Mouse (Mus musculus) T-helper 1 cell (primary cell): Measurements from ENCODE around the gene Dpm2.

ENCODE experiments used
- in situ Hi-C: fragments of 300-600 bp; cut with MboI, MseI; formaldehyde crosslinking; loops from one replicate; pipeline ENCODE4 v1.15.1; 2025; ENCODE audit warnings: high pct_unique_total_duplicates

Gene Dpm2

DNA sequence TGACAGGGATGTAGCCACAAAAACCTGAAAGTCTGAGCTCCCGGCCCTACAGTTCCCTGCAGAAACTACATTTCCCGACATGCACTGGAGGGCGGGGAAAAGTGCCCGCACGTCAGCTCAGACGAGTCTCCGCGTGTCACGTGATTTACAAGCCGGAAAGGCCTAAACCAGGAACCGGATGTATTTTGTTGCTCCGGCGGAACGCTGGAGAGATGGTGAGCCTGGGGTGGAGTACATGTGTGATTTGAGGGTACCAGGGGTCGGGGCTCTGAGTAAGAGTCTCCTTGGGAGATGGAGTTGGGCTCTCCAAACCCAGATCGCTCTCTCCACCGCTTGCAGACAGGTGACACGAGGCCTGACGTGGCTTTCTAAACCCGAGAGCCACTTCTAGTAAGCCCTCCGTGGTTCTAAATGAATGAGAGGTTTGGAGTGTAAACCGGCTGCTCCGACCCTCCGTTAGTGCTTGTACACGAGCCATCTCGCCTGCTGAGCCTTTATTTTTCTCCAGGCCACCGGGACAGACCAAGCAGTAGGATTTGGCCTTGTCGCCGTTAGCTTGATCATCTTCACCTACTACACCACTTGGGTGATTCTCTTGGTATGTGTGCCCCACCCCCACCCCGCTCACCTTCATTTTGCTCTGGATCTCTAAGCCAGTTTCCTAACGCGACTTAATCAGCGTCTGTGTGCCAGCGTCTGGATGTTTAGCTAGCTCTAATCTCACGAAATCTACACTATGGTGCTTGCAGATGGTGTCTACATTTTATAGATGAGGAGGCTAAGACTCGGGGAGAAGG is at the start of gene Dpm2:
Gene Dpm2, plus strand, starts transcription at position 161 of the 797 bp plus-strand sequence.
- in situ Hi-C loops = no loop called here

DNA sequence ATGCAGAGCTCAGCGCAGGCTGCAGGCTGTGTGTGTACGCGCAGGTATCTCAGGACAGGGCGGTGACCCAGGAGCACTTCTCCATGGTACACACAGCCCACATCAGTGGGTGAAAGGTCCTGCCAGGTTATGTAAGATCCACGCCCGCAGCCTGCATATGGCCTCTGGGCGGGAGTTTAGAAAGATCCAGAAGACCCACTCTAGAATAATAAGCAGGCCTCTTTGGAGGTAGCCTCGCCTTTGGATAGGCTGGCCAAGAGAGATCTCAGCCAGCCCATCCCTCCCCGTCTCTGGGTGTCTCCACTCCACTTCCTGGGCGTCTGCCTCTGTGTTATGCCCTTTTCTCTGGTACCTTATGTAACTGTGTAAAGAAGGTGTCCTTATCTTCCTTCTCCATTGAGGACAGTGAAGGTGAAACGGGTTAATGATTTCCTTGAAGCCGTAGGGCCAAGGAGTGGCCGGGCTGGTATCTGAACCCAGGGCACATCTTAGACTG is 46.1 kb upstream of the Dpm2 start:
- in situ Hi-C loops = no loop called here

DNA sequence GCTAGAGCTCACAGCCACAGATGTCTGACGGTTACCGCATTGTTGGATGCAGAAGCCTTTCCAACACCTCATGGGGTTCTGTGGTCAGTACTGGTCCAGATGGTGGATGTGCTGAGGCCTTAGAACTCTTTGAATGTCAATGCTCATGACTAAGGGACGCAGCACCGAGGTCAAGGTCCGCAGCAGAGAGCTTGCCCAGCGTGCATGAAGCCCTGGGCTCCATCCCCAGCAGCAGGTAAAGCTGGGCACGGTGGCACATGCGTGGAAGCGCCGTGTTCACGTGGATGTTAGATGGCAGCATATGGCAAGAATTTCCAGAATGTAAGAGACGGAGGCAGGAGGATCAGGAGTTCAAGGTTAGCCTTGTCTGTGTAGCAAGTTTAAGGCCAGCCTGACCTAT is 44.8 kb upstream of the Dpm2 start:
- in situ Hi-C loops = no loop called here

DNA sequence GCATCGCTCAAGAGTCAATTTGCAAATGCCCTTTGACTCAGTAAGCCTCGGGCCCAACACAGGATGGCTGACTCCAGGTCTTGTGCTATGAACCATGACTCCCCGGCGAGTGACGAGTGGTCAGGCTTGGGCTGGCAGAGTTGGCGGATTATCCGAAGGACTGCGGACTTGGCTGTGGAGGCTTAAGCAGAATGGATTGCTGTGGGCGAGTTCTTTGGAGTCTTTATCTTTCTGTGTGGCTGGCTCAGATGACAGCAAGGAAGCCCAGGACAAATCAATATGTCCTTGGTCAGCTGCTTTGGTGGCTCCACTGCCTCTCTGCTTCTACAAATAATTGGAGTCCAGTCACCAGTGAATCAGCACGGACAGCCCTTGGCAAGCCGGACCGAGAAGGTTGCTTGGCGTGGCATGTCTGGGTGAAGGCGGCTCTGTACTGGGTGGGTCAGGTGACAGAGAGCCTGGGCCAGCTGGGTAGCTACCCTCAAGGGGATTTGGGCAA is 43.1 kb upstream of the Dpm2 start:
- in situ Hi-C loops = no loop called here

DNA sequence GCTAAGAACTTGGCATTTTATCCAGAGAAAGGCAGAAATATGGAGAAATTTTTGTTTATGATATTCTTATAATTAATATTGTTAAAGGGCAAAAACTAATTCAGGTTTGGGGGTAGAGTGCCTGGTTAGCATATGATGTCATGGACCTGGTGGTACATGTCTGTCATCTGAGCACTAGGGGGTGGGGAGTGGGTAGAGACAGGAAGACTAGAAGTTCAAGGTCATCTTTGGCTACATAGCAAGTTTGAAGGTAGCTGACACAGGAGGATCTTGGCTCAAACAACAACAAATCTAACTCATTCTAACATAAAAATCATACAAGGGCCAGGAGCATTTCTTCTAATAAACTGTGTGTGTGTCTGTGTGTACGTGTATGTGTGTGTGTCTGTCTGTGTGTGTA is 42.3 kb upstream of the Dpm2 start:
- in situ Hi-C loops = no loop called here

DNA sequence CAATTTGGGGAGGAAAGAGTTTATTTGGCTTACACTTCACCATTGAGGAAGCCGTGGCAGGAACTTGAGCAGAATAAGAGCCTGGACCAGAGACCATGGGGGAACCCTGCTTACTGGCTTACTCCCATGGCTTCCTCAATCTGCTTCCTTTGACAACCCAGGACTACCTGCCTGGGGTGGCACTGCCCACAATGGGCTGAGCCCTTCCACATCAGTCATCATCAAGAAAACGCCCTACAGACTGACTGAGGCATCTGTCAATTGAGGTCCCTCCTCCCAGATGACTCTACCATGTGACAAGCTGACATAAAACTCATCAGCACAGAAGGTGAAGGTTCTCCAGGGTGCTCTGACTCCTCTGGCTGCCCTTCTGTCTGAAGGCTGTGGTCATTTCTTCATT is 40.2 kb upstream of the Dpm2 start:
- in situ Hi-C loops = loop anchor here (5.0 kb wide), 1 partner anchor 38 kb away; no protein-coding TSS in a partner anchor

DNA sequence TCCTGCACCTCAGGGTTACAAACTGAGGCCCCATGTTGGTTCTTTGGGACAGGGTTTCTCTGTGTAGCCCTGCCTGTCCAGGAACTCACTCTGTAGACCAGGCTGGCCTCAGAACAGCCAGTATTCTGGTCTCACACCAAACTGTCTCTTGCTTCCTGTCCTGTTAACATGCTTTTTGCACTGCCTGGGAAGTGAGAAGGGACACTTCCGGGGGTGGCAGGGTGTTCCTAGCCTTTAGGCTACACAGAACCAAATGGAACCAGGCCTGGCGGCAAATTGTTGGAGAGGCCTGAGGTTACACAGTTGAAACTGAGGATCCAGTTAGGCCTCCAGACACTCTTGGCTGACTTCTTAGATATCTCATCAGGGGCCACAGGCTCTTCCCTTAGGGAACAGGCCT is 37.5 kb upstream of the Dpm2 start:
- in situ Hi-C loops = loop anchor here (5.0 kb wide), 1 partner anchor 41 kb away; no protein-coding TSS in a partner anchor

DNA sequence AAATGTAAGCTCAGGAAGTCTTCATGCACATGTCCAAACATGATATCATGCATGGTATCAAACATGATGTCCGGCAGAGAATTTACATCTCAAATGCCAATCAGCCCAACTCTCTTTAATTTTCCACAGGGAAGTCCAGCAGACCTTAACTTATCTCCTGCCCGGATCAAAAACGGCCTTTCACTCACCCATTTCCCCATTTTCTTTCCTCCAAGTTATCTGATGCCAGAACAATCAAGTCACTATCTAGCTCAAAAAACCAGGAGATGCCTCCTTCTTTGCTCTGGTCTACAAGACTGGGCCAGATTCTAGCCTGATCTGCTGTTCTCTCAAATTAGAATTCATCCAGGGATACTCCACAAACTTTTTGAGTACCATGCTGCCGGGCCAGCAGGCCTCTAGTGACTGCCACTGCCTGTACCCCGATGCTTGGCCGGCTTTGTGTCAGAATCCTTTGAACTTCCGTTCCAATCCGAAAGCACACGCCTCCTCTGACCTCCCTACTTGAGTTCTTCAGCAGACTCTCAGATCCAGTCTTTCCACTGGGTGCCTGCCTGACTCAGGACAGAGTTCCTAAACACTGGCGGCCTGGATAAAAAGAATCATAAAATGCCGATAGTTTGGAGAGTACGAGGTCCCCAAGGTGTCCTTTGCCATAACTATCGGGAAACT is 36.5 kb upstream of the Dpm2 start:
- in situ Hi-C loops = loop anchor here (5.0 kb wide), 1 partner anchor 42 kb away; no protein-coding TSS in a partner anchor

DNA sequence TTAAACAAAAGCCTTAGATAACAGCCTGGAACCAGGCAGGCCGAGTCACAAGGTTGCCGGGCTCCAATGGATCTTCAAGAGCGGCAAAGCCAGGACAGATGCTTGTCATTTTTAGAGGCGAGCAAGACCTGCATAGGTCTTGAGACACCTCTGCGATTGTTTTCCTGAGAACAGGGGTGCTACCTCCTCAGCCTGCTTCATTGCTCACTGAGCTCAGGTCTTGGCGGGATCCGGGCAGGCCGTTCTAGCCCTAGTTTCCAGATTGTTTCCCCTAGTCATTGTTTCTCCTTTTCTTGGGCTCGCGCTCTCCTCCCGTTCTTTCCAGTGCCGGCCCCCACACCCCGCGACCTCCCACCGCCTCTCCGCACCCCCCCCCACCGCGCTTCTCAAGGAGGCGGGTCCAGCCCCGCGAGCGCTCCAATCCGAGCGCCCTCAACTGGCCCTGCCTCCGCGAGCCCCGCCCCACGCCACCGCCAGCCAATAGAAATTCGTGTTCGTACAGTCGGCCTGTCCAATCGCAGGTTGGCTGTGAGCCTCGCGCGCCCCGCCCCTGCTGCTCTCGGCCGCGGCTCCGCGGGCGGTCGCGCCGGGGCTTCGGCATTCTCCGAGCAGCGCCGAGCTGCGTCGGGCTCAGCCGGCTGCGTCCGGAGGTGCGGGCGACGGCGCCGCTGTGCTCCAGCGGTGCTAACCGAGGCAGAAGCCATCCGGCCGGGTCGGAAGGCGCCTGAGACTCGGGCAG is 35.8 kb upstream of the Dpm2 start, which contains the start of gene Fam102a:
Gene Fam102a, plus strand, starts transcription at position 600 of the 739 bp plus-strand sequence.
- in situ Hi-C loops = loop anchor here (5.0 kb wide), 1 partner anchor 43 kb away; no protein-coding TSS in a partner anchor

DNA sequence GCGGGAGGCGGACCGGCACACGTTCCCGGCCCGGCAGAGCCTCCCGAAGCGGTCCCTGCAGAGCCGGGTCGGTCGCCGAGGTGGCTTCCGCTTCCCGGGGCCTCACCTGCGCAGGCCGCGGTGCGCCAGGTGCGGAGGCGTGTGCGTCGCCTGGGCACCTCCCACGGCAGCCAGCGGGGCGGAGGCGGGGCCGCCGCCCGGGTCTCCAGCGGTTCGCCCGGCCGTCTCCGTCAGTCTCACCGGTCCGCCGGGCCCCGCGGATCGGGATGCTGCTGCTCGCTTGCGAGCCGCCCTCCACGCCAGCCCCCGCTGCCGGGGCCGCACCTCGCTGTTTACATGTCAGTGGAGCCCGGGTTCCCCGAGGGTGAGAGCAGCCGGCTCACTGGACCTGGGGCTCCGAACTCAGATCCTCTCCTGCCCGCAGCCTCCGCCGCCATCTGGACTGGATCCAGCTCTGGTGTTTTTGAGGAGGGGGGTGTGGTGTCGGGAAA is 35.1 kb upstream of the Dpm2 start:
- in situ Hi-C loops = no loop called here

DNA sequence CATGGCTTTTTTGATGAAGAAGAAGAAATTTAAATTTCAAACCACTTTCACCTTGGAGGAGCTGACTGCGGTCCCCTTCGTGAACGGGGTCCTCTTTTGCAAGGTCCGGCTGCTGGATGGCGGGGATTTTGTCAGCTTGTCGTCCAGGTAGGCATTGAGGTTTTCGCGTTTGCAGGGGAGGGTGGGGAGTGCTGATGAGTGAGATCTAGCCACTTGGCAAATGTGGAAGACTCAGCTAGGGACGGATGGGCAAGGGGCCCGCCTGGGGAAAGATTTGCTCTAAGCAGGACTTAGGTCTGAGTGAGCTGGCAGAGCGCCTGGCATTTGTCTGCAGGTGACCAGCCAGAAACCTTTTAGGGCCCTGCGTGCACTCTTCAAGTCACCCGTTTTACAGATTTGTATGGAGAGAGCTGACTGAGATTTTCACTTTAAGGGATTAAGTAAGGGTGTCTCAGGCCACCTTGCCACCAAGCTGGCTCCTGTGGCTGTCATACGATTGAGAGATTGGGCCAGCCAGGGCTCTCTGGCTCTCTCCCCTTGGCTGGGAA is 34.5 kb upstream of the Dpm2 start:
- in situ Hi-C loops = no loop called here

DNA sequence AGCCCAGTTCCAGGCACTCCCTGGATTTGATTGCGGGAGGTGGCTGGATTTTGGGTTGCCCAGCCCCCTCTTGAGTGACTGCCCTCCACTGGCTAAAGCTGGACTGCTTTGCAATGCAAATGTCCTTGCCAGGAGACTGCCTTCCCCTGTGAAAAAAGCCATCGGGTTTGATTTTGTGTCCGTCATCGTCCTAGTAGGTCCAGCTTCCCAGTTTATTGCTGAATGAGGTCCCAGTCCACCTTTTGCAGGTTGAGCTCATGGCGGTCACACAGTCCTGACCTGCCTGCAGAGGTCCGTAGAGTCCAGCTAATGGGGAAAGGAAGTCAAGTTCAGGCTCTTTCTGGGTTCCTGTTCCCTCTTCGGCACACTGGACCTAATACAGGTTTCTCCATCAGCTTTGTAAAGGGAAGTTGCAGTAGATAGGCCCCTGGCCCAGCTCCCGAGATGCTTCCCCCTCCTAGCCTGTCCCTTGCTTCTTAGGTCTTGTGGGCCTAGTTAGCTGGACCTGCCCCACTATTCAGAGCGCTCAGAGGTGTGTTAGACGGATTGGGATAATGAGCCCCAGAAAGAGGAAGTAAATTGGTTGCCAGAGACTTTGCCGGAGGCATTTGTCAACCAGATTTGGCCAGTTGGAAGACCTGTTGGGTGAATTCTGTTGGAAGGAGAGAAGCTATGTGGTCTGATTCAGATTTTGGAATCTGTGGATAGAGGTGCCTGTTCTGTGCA is 33.9 kb upstream of the Dpm2 start:
- in situ Hi-C loops = no loop called here

DNA sequence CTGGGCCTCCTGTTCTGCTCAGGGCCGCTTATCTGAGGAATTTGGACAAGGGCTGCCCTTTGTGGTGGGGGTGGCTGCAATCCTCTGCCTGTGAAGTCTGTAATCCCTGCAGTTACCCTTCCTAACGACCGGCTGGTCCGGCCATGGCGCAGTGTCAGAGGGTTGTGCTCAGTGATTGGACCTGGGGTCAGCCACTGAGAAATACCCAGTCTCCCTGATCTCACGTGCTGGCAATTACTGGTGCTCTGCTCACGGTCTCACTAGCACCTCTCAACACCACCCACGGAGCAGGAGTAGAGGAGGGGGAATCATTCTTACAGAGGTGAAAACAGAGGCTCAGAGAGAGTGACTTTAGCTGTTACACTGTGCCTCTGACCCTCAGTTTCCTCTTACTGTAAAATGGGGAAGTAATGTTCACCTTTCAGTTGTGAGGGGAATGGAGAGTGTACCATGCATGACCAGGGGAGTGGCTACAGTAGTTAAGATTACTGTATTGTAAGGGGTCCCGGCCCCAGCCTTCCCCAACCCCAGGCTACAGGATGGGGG is 33.2 kb upstream of the Dpm2 start:
- in situ Hi-C loops = no loop called here

DNA sequence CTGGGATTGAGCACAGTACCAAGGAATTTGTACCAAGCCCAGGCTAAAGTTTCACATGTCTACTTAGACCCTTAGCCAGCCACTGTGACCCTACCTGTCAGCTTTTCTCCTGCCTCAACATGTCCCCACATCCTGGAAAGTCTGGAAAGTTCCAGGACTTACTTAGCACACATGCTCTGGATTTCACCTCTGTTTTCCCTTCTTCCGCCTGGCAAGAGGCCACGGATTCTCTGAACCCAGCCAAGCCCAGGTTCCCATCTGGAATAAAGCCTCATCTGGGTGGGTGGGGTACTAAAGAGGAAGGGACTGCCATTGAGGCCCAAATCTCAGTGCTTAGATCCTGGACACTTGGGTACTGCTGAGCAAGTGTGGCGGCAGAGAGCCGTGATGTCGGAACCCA is 32.7 kb upstream of the Dpm2 start:
- in situ Hi-C loops = no loop called here

DNA sequence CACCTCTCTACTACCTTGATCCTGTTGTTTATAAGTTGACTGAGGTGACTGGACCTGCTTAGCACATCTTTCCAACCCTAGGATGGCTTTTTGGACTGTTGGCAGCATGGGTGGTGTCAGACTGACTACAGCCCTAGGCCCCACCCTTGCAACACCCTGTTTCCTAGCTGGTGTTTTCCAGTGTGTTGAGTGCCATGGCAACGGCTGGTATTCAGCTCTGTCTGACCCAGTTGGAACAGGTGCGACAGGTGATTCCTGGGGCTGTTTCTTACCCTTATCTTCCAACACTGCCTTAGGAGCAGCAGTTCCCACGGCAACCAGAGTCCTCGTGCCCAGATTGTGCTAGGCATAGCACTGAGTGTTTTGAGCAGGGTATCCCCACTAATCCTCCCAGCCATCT is 32.2 kb upstream of the Dpm2 start:
- in situ Hi-C loops = no loop called here

DNA sequence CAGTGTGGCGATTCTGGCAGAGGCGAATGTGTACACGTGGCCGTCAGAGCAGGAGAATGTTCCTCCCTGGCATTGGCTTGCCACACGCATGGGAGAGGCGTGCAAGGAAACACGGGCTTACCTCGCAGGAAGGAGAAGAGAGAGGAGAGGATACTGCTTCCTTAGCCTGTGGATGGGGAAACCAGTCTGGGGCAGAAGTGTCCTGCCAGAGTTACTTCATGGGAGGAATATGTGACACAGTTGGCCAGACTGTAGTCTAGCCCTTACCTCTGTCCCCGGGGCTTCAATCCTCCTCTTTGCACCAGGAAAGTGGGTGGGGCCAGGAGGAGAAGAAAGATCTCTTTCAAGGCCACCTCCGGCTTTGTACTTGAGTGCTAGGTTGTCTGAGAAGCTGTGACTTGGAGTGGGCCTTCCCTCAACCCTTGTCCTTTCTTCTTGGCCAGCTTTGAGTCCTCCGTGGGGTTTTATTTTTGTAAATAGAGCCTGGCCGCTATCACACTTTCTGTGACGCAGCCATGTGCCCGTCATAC is 31.1 kb upstream of the Dpm2 start:
- in situ Hi-C loops = no loop called here

DNA sequence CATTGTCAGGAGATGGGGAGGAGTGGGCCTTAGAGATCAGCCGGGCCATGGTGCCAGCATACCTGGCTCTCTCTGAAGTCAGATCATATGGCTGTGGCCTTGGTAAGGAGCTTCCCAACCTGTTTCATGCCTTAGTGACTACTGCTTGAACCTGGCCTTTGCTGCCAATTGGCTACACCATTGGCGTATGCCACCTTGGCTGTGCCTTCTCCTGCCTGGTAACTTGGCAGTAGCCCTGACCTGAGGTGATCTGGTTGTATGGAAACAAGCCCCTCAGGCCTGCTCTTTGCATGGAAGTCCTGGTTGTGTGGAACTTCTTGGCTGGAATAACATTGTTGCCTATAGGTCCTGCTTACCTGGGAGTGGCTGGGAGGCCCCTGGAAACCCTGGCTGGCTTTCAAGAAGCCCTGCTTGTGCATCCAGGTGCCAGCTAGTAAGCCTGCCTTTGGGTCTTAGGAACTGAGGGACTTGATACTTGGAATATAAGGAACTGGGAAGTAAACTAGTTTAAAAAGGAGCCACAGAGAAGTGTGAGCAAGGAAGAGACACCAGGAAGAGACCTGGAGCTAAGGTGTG is 29.2 kb upstream of the Dpm2 start:
- in situ Hi-C loops = no loop called here

DNA sequence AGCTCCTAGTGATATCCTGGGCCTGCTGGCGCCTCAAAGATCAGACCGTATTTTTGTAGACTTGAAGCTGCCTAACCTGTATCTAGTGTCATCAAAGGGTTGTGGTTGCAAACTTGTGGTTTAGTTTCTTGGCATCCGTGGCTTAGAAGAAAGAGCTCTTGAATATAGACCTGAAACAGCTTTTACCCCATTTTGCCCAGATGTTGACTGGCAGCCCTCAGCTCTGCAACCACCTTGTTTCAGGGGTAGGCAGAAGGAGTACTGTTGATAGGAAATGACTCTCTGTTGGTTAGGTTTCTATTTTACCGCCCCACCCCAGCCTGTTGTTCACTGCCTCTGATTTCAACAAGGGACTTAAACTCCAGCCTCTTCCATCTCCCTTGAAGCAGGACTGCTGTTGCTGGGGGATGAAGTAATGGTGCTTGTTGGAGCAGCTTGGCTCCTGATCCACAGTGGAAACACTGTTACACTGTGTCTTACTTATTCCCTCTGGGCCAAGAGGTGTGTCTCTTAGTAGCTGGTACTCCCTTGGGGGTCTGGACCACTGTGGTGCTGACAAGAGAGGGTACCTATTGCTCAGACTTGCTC is 28.6 kb upstream of the Dpm2 start:
- in situ Hi-C loops = no loop called here

DNA sequence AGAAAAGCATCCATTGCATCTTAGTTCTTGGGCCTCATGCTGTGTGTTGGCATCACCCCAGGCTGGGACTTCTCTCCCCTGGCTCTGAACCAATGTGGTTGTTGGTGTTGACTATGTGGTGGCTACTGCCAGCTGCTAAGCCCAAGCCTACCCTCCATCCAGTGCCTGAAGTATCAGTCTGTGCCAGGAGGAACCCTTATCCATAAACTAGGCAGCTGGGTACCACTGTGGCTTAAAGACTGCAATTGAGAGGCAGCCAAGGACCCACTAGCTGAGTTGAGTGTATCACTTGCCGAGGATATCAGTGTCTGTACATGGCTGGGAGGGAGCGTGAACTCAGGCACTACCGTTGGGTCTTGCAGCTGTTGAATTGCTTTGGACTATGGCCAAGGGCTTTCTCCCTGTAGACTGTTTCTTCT is 27.6 kb upstream of the Dpm2 start:
- in situ Hi-C loops = no loop called here
